Mouse (Mus musculus) cerebellum, adult 2 months (tissue): ENCODE measurements around the gene Ldlrap1. TPM values are rescaled to one million over a fixed set of nuclear protein-coding genes. Genes with fewer than 3 reads are reported as not detected.
A peak's percentile ranks its signal among the peaks of the same experiment; 100 is the strongest.

Experiments
- DNase-seq, 2 experiments: peaks; one replicate each; pipeline ENCODE4 v3.0.0; 2021
- H3K27ac ChIP-seq: fragments of 200-500 bp; 2 replicates; pipeline ENCODE4 v1.5.1; 2012; ENCODE audit warnings: low read length, control low read depth, inconsistent platforms; ENCODE audit not compliant: insufficient read depth
- H3K27me3 ChIP-seq: fragments of 200-500 bp; 2 replicates; pipeline ENCODE4 v1.6.1; 2012; ENCODE audit warnings: inconsistent platforms, mild to moderate bottlenecking, low read length, moderate library complexity; ENCODE audit not compliant: control insufficient read depth, insufficient read depth
- H3K4me1 ChIP-seq: fragments of 200-500 bp; 2 replicates; pipeline ENCODE4 v1.6.1; 2011; ENCODE audit warnings: low read length; ENCODE audit not compliant: control insufficient read depth, insufficient read depth
- H3K4me3 ChIP-seq: fragments of 200-500 bp; replicated peaks from 2 replicates; pipeline ENCODE3; 2011; ENCODE audit warnings: mild to moderate bottlenecking, low read depth, low read length, control low read depth; ENCODE audit not compliant: insufficient read depth
- CTCF ChIP-seq: fragments of 200-500 bp; IDR thresholded peaks from 2 replicates; pipeline ENCODE4 v1.5.1; 2011; ENCODE audit warnings: low read depth, mild to moderate bottlenecking, control low read depth, low read length, moderate library complexity, borderline replicate concordance; ENCODE audit not compliant: insufficient read depth
- POLR2A ChIP-seq: fragments of 200-500 bp; IDR thresholded peaks from 2 replicates; pipeline ENCODE4 v1.6.1; 2011; ENCODE audit warnings: low read length, control low read depth, borderline replicate concordance; ENCODE audit not compliant: insufficient read depth
- WGBS: fragments of 180-500 bp; shearing (Covaris S2); methylation state at CpG from one replicate; pipeline ENCODE4 v1.1.7; 2018; 5-methylcytosine and 5-hydroxymethylcytosine counted together
- polyA plus RNA-seq: library from polyadenylated mRNA; depleted of rRNA; stranded (reverse); fragments of >200 nt; gene quantifications from 2 replicates; pipeline ENCODE4 v1.2.3, GENCODE M21; 2012; rRNA removed

Gene Ldlrap1
- 16.0 and 18.5 TPM in 2 replicates for polyA plus RNA-seq

- TF ChIP-seq POLR2A (peak; percentile 59; the same call in 1 of the 2 replicates), CTCF (no peak)
- whole genome bisulfite sequencing = under 1% methylated on average over 76 of the region's 80 CpGs
- Histone ChIP-seq H3K4me3 (peak within 1 kb of the TSS; percentile 71), H3K27me3 (no peaks in the 10 kb centered on the region), H3K4me1 (peaks cover 39% of the 10 kb centered on the region), H3K27ac (peak within 1 kb of the TSS; percentile 80)
- DNase-seq = peak; percentile 80 to 86
Measured at GRCm38 (mm10) chr4:134767426-134768225, at the start of gene Ldlrap1. Ldlrap1 (minus strand) TSS chr4:134768024.

GRCm38 (mm10) chr4:134814229-134814571 is 46.4 kb upstream of the Ldlrap1 start:
- 84% methylated on average over 4 of the region's 4 CpGs for WGBS
- Histone ChIP-seq H3K27ac (no peak overlapping the region), H3K4me3 (no peak overlapping the region), H3K4me1 (peaks cover 6% of the 10 kb centered on the region; the same call in 1 of the 2 replicates), H3K27me3 (no peaks in the 10 kb centered on the region)
- DNase-seq = no peak
- TF ChIP-seq POLR2A (no peak), CTCF (no peak)

GRCm38 (mm10) chr4:134813406-134814228 is 45.8 kb upstream of the Ldlrap1 start:
- Histone ChIP-seq H3K27me3 (no peaks in the 10 kb centered on the region), H3K27ac (no peak overlapping the region), H3K4me3 (no peak overlapping the region), H3K4me1 (peaks cover 6% of the 10 kb centered on the region; the same call in 1 of the 2 replicates)
- peak in 1 of 2 experiments; percentile 18 for DNase-seq
- 62% methylated on average over 17 of the region's 17 CpGs for WGBS
- no peak for TF ChIP-seq POLR2A
- TF ChIP-seq CTCF = no peak

GRCm38 (mm10) chr4:134804765-134805164 is 36.9 kb upstream of the Ldlrap1 start:
- DNase-seq = peak; percentile 75 to 78
- Histone ChIP-seq H3K4me1 (peaks cover 13% of the 10 kb centered on the region), H3K27ac (no peak overlapping the region), H3K27me3 (no peaks in the 10 kb centered on the region), H3K4me3 (no peak overlapping the region)
- WGBS = 6% methylated on average over 5 of the region's 5 CpGs
- TF ChIP-seq CTCF = no peak
- no peak for TF ChIP-seq POLR2A

GRCm38 (mm10) chr4:134802765-134803164 is 34.9 kb upstream of the Ldlrap1 start:
- no peak overlapping the region for H3K4me3 ChIP-seq
- H3K4me1 ChIP-seq = peaks cover 24% of the 10 kb centered on the region
- no peaks in the 10 kb centered on the region for H3K27me3 ChIP-seq
- no peak overlapping the region for H3K27ac ChIP-seq
- no peak for TF ChIP-seq POLR2A
- no peak for TF ChIP-seq CTCF
- DNase-seq = no peak
- WGBS = 94% methylated on average over 3 of the region's 3 CpGs

- no peak for TF ChIP-seq CTCF
- no peak for TF ChIP-seq POLR2A
- no peaks in the 10 kb centered on the region for H3K27me3 ChIP-seq
- H3K4me1 ChIP-seq = peaks cover 30% of the 10 kb centered on the region
- H3K4me3 ChIP-seq = no peak overlapping the region
- WGBS = 43% methylated on average over 10 of the region's 10 CpGs
- H3K27ac ChIP-seq = no peak overlapping the region
- DNase-seq = no peak
Measured at GRCm38 (mm10) chr4:134802155-134802554, 34.3 kb upstream of the Ldlrap1 start.

- H3K27ac ChIP-seq = no peak overlapping the region
- peaks cover 44% of the 10 kb centered on the region for H3K4me1 ChIP-seq
- no peaks in the 10 kb centered on the region for H3K27me3 ChIP-seq
- TF ChIP-seq CTCF = no peak
- TF ChIP-seq POLR2A = no peak
- no peak overlapping the region for H3K4me3 ChIP-seq
- 59% methylated on average over 10 of the region's 10 CpGs for WGBS
- no peak for DNase-seq
Measured at GRCm38 (mm10) chr4:134800693-134801092, 32.9 kb upstream of the Ldlrap1 start.
